Mouse (Mus musculus) heart, embryonic 14.5 days (tissue): Measurements from ENCODE around the gene Gm29289. TPM values are rescaled to one million over a fixed set of nuclear protein-coding genes. Genes with fewer than 3 reads are reported as not detected.
"Not testable (repeated sequence)": the region's sequence is repeated elsewhere in the genome, so short reads cannot be mapped to it uniquely, and the experiment has no call there.

ENCODE experiments used
- ATAC-seq: fragments of 200-750 bp; cut with Nextera tagmentation; 2 replicates; pipeline ENCODE4 v1.8.0; 2017; ENCODE audit warnings: low read depth, moderate TSS enrichment; ENCODE audit not compliant: insufficient number of reproducible peaks, insufficient read depth, low FRiP score
- H3K27ac ChIP-seq, 2 experiments: fragments of 200-500 bp in 1 of 2; fragments of 300-500 bp in 1 of 2; sonication (generic) in 1 of 2; replicated peaks in 1 of 2; 2 replicates each; pipeline ENCODE4 v1.5.1; 2012 to 2014; ENCODE audit warnings: low read depth in 2 of 2, low read length in 2 of 2, control low read depth in 1 of 2, mild to moderate bottlenecking in 1 of 2, mixed read lengths in 1 of 2; ENCODE audit not compliant: control insufficient read depth in 1 of 2, insufficient read depth in 1 of 2
- H3K27me3 ChIP-seq: fragments of 300-500 bp; sonication (generic); 2 replicates; pipeline ENCODE4 v1.6.1; 2014; ENCODE audit warnings: mild to moderate bottlenecking, low read length, control low read depth; ENCODE audit not compliant: control insufficient read depth, insufficient read depth
- H3K36me3 ChIP-seq: fragments of 300-500 bp; sonication (generic); 2 replicates; pipeline ENCODE4 v1.6.1; 2014; ENCODE audit warnings: mild to moderate bottlenecking, control low read depth, low read length, mixed read lengths; ENCODE audit not compliant: control insufficient read depth, insufficient read depth
- H3K4me1 ChIP-seq, 2 experiments: fragments of 200-500 bp in 1 of 2; fragments of 300-500 bp in 1 of 2; sonication (generic) in 1 of 2; 2 replicates each; pipeline ENCODE4 v1.6.1; 2012 to 2014; ENCODE audit warnings: low read length in 2 of 2, control low read depth in 1 of 2, mixed read lengths in 1 of 2; ENCODE audit not compliant: control insufficient read depth in 2 of 2, insufficient read depth in 2 of 2
- H3K4me2 ChIP-seq: fragments of 300-500 bp; sonication (generic); 2 replicates; pipeline ENCODE4 v1.6.1; 2014; ENCODE audit warnings: mild to moderate bottlenecking, low read length
- H3K4me3 ChIP-seq, 2 experiments: fragments of 200-500 bp in 1 of 2; fragments of 300-500 bp in 1 of 2; sonication (generic) in 1 of 2; 2 replicates each; pipeline ENCODE4 v1.5.1; 2012 to 2014; ENCODE audit warnings: low read length in 2 of 2, mild to moderate bottlenecking in 2 of 2, control low read depth in 1 of 2, low read depth in 1 of 2, moderate library complexity in 1 of 2; ENCODE audit not compliant: control insufficient read depth in 1 of 2, insufficient read depth in 1 of 2
- H3K9ac ChIP-seq: fragments of 300-500 bp; sonication (generic); 2 replicates; pipeline ENCODE4 v1.6.1; 2014; ENCODE audit warnings: mild to moderate bottlenecking, low read length
- H3K9me3 ChIP-seq: fragments of 300-500 bp; sonication (generic); 2 replicates; pipeline ENCODE4 v1.6.1; 2016; ENCODE audit warnings: low read length, control low read depth; ENCODE audit not compliant: control insufficient read depth
- WGBS: fragments of 180-500 bp; shearing (Covaris S2); extraction: QIAGEN DNeasy Blood & Tissue Kit; methylation state at CpG from one replicate; pipeline ENCODE4 v1.1.7; 2014; 5-methylcytosine and 5-hydroxymethylcytosine counted together
- polyA plus RNA-seq: library from polyadenylated mRNA; unstranded; fragments of >200 nt; fragmentation: Nextera tagmentation; extraction: Ambion mirVana; gene quantifications from 2 replicates; pipeline ENCODE4 v1.2.1, GENCODE M21; 2014

The Gm29289 gene
- not detected in 2 replicates for polyA plus RNA-seq

GRCm38 (mm10) chrY:2932282-2932681 is at the start of gene Gm29289:
Gm29289 (plus strand) TSS chrY:2932582.
- H3K4me2 ChIP-seq, H3K9me3 ChIP-seq, H3K27me3 ChIP-seq, H3K4me1 ChIP-seq, ATAC-seq, H3K4me3 ChIP-seq, H3K9ac ChIP-seq, H3K36me3 ChIP-seq, H3K27ac ChIP-seq: not testable (repeated sequence)
- WGBS = no CpG with 5 or more reads among the region's 9 CpGs

- H3K4me2 ChIP-seq, H3K27ac ChIP-seq, H3K4me3 ChIP-seq, H3K9me3 ChIP-seq, H3K4me1 ChIP-seq, ATAC-seq, H3K27me3 ChIP-seq, H3K9ac ChIP-seq, H3K36me3 ChIP-seq: not testable (repeated sequence)
- WGBS = no CpG with 5 or more reads among the region's 9 CpGs
Observed at GRCm38 (mm10) chrY:2900689-2901088, 31.7 kb upstream of the Gm29289 start, which contains the start of gene Gm10352. Gm10352 (plus strand) TSS chrY:2900989.

Other genes with a start within 250 kb of the Gm29289 start
- gene H2al2b, start 211.9 kb upstream of the Gm29289 start, polyA plus RNA-seq = not detected in 2 replicates
- not detected in 2 replicates for gene Gm4064, start 136.4 kb upstream of the Gm29289 start, polyA plus RNA-seq
- gene Rbmy, start 101.9 kb upstream of the Gm29289 start, polyA plus RNA-seq = not detected in 2 replicates
- gene Gm10256, start 101.9 kb upstream of the Gm29289 start, polyA plus RNA-seq = not detected in 2 replicates
- not detected in 2 replicates for gene Gm10352, start 31.6 kb upstream of the Gm29289 start, polyA plus RNA-seq